Mouse (Mus musculus) kidney, postnatal 4 days (tissue): Measurements from ENCODE around the gene Macrod2.

Source experiments
- DNase-seq, 2 experiments: peaks; one replicate each; pipeline ENCODE4 v3.0.0; 2021; ENCODE audit warnings: mixed read lengths in 2 of 2

Macrod2 gene

DNA sequence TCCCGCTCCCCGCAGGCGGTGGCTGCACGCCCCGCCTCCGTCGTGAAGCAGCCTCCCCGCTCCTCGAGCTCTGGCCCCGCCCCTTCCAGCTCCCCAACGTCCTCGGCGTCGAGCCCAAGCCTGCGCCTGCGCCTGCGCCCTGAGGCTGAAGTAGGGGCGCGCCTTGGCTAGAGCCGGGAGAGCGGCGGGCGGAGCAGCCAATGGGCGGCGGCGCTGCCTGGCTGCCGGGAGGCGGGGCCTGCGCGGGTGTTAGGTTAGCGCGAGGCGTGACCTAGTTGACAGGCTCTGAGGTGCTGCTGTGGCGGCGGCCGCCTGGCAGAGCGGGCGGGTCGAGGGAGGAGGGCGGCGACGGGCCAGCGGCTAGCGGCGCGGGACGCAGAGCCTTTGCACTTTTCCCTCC, at the start of gene Macrod2:
Gene Macrod2, plus strand, starts transcription at position 131 of the 400 bp plus-strand sequence.
- DNase-seq = peak; percentile 98 to 99

GRCm38 (mm10) chr2:140359905-140360304, 35.2 kb upstream of the Macrod2 start:
- peak in 1 of 2 experiments; percentile 1 for DNase-seq

GRCm38 (mm10) chr2:140364804-140365203, 30.3 kb upstream of the Macrod2 start:
- DNase-seq = no peak

GRCm38 (mm10) chr2:140389525-140389924, 5.6 kb upstream of the Macrod2 start, which contains the start of gene Sel1l2:
Gene Sel1l2, minus strand, starts transcription at chr2:140389706.
- no peak for DNase-seq

DNA sequence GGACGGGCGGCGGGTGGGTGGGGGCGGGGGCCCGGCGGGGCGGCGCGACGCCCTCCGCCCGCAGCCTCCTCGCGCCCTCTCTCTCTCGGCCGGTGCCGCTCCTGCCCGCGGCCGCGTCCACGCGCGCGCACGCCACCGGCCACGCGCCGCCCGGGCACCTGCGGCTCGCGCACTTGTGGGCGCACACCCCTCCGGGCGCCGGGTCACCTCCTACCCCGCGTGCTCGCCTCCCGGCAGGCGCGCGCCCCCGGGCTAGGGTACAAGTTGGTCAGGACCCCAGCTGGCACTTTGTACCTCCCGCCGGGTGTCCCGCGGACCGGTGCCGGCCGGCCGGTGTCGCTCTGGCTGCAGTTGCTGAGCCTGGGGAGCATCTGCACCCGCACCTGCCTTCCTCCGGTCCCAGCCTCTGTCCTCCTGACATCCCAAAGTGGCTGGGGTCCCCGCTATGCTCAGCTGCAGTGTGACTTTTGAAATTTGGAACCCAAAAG, 679 bp downstream of the Macrod2 start:
- peak; percentile 39 to 61 for DNase-seq

GRCm38 (mm10) chr2:140425844-140426243, 30.7 kb downstream of the Macrod2 start:
- no peak for DNase-seq

DNA sequence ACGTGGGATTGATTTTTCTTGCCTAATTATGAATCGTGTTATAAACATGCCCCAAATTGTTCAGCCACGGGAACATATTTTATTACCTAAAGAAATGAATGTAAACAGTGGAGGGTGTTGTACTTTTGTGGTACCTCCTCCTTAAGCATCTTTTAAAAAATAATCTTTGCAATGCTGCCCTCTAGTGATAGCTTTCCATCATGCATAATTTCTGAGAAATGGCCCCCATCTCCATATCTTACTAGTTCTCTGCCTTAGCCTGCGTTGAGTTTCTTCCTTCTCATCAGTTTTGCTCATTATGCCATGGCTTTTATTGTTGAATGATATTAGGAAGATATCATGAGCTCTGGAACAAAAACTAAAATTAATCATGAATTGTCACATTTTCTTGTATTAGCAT, 32.2 kb downstream of the Macrod2 start:
- DNase-seq = no peak

GRCm38 (mm10) chr2:140439081-140439480, 44.0 kb downstream of the Macrod2 start:
- DNase-seq = no peak

DNA sequence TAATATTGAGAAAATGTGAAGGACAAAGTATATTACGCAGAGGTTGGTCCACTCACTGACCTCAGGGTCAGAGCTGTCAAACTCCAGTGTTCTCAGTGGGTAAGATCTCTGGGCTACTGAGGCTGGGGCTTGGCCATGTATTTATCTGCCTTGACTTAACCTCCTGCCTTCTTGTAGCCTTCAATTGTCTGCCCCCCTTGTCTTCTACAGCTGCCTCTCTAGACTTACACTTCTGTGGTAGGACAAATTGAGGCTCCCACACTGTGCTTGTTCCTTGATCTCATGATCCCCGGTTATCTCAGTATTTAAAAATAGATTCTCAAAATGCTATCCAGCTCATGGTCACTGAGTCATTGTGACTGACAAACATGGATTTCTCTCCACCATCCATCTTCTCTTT, 53.5 kb downstream of the Macrod2 start:
- no peak for DNase-seq

GRCm38 (mm10) chr2:140475770-140476169, 80.7 kb downstream of the Macrod2 start:
- DNase-seq = no peak

DNA sequence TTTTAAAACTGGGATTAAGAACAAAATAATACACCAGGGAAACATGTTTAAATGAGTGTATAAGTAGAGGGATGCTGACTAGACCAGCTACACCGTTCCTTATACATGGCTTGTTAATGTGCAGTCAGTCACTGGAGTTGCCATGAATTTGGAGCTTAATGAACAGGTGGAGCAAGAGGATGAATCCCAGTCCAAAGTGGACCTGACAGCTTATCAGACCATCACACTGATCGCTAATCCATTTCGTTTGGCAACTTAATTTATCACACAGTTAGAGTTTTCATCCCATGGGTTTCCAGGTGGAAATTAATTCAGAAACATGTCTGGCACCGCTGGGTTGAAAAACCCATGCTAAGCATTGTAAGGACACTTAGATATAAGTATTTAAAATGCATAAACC, 81.8 kb downstream of the Macrod2 start:
- no peak for DNase-seq

- no peak for DNase-seq
Observed at GRCm38 (mm10) chr2:140482604-140483003, 87.5 kb downstream of the Macrod2 start.

GRCm38 (mm10) chr2:140497688-140498087, 102.6 kb downstream of the Macrod2 start:
- no peak for DNase-seq

GRCm38 (mm10) chr2:140500951-140501350, 105.8 kb downstream of the Macrod2 start:
- DNase-seq = peak; percentile 50 to 55

DNA sequence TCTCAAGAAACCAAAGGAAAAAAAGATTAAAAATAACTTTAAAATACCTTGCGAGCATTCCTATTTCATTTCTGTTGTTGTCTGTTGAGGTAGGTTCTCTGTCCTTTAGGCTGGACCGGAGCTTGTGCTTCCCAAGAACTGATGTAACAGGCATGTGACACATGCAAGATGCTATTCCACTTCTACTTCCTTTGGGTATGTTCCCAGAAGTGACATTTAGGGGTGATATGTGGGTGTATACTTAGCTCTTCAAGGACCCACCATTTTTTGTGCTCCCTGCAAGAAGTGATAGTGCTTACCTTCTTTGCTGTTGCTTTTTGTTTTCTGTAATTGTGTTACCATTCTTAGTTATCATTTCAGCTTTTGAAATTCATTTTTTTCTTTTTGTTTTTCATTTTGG, 126.4 kb downstream of the Macrod2 start:
- DNase-seq = no peak

DNA sequence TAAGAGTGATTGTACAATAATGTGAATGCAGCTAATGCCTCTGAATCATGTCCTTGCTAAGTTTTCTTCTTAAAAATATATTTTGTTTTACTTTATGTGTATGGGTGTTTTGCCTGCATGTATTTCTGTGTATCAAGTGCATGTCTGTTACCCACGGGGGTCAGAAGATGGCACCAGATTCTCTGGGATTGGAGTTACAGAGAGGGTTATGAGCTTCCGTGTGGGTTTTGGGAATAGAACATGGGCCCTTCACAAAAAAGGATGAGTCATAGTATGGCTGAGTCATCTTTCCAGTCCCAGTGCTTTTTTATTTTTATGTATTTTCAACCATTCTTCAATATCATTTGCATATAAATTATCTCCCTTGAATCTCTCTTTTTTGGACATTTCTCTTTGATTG, 135.1 kb downstream of the Macrod2 start:
- DNase-seq = no peak

DNA sequence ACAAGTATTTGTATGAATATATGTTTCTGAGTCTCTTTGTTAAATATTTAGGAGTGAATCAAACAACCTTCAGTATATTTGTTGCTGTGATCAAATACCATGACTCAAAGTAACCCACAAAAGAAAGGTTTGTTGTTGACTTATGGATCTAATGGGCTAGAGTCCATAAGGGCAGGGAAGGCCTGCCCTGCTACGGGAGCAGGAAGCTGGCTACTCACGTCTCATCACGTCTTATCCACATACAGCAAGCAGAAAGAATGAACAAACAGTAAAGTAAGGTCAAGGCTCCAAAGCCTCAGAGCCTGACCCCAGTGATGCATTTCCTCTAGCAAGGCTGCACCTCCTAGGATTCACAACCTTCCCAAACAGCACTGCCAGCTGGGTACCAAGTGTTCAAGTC, 136.9 kb downstream of the Macrod2 start:
- no peak for DNase-seq

GRCm38 (mm10) chr2:140532859-140533519, 137.9 kb downstream of the Macrod2 start:
- no peak for DNase-seq

DNA sequence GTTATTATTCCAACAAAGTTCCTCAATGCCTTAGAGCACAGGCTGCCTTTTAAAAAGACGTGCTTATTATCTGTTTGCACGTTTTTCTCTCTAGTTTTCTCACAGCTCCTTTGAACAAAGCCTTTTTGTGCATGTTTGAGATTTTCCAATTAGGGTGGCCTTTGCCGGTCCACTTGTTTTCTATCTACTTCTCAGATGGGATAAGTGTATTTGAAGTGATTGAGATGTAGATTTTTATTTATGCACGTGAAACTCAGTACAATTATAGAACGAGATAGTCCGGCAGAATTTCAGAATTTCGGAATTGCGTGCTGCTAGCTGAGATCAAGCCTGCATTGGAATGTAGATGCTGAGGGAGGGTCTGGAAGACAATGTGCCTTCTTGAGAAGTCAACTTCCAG, 138.5 kb downstream of the Macrod2 start:
- no peak for DNase-seq

DNA sequence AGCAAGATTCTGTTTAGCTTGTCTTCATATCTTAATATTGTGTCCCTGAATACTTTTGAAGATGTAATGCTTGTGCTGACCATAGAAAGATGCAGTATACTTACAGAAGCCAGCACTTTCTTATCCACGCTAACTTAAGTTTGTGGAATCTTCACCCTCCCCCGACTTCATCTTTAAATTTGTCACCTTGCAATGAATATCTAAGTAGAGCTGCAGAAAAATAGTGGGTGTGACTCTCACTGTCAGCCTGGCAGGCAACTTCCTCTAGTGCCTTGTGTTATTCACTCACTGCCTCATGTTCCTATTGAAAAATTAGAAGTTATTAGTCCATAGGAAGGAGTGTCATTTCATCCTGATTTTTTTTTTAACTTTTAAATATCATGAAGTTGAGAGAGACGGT, 139.5 kb downstream of the Macrod2 start:
- no peak for DNase-seq

DNA sequence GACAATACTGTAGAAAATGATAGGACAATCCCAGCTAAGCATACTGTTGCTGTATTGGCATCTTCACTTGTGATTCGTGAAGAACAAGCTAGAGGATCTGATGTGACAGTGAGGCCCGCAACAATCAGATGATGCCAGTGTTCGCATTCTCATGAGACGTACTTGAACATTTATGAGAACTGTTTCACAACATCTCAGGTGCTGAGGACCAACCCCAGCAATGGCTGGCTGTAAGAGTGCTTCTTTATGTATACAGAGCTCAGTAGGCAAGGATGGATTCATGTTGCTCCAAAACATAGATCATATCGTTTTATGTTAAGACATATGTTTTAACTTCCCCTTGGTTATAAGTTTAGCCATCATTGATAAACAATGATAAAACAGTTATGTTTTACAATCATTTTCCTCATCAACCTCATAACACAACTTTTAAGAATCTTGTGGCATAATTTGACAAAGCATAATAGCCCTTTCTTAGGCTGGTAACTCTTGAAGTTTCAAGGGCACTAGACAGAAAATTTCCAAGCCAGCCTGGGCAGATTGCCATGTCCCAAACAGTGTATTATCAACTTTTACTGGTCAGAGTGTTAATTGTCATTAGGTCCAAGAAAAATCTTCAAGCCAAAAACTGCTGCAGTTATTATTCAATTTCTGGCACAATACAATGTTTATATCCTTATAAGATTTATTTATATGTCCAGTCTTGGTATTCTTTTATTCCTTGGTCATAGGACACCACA, 140.9 kb downstream of the Macrod2 start:
- DNase-seq = no peak

GRCm38 (mm10) chr2:140549286-140549685, 154.2 kb downstream of the Macrod2 start:
- DNase-seq = no peak

- no peak for DNase-seq
Observed at GRCm38 (mm10) chr2:140561426-140561825, 166.3 kb downstream of the Macrod2 start.

GRCm38 (mm10) chr2:140570874-140571273, 175.8 kb downstream of the Macrod2 start:
- DNase-seq = no peak
